Mouse (Mus musculus): Measurements from ENCODE around the gene Prr12.

DNA sequence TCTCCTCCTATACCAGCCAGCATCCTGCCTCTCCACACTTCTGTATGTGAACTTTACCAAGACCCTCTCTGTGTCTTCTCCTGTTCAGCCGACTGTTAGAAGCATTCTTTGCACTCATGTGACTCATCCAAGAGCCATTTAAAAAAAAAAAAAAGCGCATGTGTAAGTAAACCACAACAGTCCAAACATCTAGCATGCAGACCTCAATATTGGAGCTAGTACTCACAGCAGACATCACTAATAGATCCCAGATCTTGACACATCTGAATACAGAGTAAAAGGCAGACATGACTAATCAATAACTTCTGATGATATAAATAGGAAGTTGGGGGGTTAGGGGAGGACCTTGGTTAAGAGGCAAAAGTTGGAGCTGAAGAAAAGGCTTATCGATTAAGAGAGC, 17.1 kb downstream of the Prr12 start:
- TF ChIP-seq CTCF (IDR thresholded peaks at IDR 0.05; ENCODE audit: extremely low read depth, insufficient read length, insufficient replicate concordance, low read depth, low read length): no peak
- TF ChIP-seq POLR2A (IDR thresholded peaks at IDR 0.05; ENCODE audit: low read depth, low read length): no peak
